Mouse (Mus musculus): ENCODE results near the gene Larp1b. TPM values are rescaled to one million over a fixed set of nuclear protein-coding genes. Genes with fewer than 3 reads are reported as not detected.
"Not testable (repeated sequence)": the region's sequence is repeated elsewhere in the genome, so short reads cannot be mapped to it uniquely, and the experiment has no call there.

The Larp1b gene
- polyA plus RNA-seq (2012; fragmentation: generic; extraction: Trizol), result 7.7 TPM
- long read RNA-seq, experiment 1, partial matches to known transcripts, result 2 of 4 reads
- long read RNA-seq, experiment 1, other reads (novel, unspliced or antisense), result 1 of 4 reads
- long read RNA-seq, experiment 2, partial matches to known transcripts, result 1 of 2 reads
- long read RNA-seq, experiment 2, other reads (novel, unspliced or antisense), result 1 of 2 reads

GRCm38 (mm10) chr3:40949170-40949902 lies at the start of gene Larp1b:
Gene Larp1b (plus strand): TSS chr3:40949828.
- Histone ChIP-seq H3K4me3 (ENCODE audit: insufficient read depth, poor library complexity, severe bottlenecking) (peak within 1 kb of the TSS; percentile 52), H3K79me2 (ENCODE audit: control insufficient read depth, insufficient read depth) (no peaks in the 10 kb centered on the region), H3K27me3 (ENCODE audit: control insufficient read depth, insufficient read depth, insufficient read length) (no peaks in the 10 kb centered on the region), H3K36me3 (ENCODE audit: control insufficient read depth, insufficient read depth) (no peaks in the 10 kb centered on the region), H3ac (ENCODE audit: control insufficient read depth, insufficient read length, low read depth) (peak within 1 kb of the TSS; percentile 92), H3K79me3 (ENCODE audit: low read depth) (peaks cover 2% of the 10 kb centered on the region)
- TF ChIP-seq MAX (IDR thresholded peaks at IDR 0.05) (peak; percentile 14), CTCF (IDR thresholded peaks at IDR 0.05; ENCODE audit: control insufficient read depth, insufficient read depth, insufficient read length) (no peak), MYOG (IDR thresholded peaks at IDR 0.05; ENCODE audit: control insufficient read depth, extremely low read depth, insufficient read length) (no peak)

- H3K27me3 ChIP-seq (ENCODE audit: control insufficient read depth, insufficient read depth, insufficient read length); H3K79me2 ChIP-seq (ENCODE audit: control insufficient read depth, insufficient read depth); H3K36me3 ChIP-seq (ENCODE audit: control insufficient read depth, insufficient read depth); H3K4me3 ChIP-seq (ENCODE audit: insufficient read depth, poor library complexity, severe bottlenecking); H3ac ChIP-seq (ENCODE audit: control insufficient read depth, insufficient read length, low read depth); H3K79me3 ChIP-seq (ENCODE audit: low read depth): not testable (repeated sequence)
These were observed 47.2 kb upstream of the Larp1b start, which contains the start of gene 1700034I23Rik for GRCm38 (mm10) chr3:40902443-40902842. Gene 1700034I23Rik (minus strand): TSS chr3:40902543.

GRCm38 (mm10) chr3:40938189-40938588 lies 11.4 kb upstream of the Larp1b start:
- Histone ChIP-seq H3K4me3 (ENCODE audit: insufficient read depth, poor library complexity, severe bottlenecking) (no peak overlapping the region), H3K79me3 (ENCODE audit: low read depth) (no peaks in the 10 kb centered on the region), H3K36me3 (ENCODE audit: control insufficient read depth, insufficient read depth) (no peaks in the 10 kb centered on the region), H3K27me3 (ENCODE audit: control insufficient read depth, insufficient read depth, insufficient read length) (no peaks in the 10 kb centered on the region), H3K79me2 (ENCODE audit: control insufficient read depth, insufficient read depth) (no peaks in the 10 kb centered on the region), H3ac (ENCODE audit: control insufficient read depth, insufficient read length, low read depth) (no peak overlapping the region)
- TF ChIP-seq USF1 (IDR thresholded peaks at IDR 0.05; ENCODE audit: low read depth) (peak; percentile 12), MAX (IDR thresholded peaks at IDR 0.05) (no peak)

DNA sequence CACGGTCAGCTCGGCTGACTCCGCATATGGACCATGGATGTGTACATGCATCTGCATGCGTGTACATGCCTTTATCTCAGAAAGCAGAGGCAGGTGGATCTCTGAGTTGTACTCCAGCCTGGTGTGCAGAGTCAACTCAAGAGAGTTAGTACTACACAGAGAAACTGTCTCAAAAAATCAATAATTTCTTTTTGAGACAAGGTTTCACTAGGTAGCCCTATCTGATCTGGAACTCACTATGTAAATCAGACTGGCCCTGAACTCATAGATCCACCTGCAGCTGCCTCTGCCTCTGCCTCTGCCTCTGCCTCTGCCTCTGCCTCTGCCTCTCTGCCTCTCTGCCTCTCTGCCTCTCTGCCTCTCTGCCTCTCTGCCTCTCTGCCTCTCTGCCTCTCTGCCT lies 11.0 kb upstream of the Larp1b start:
- no peaks in the 10 kb centered on the region for H3K27me3 ChIP-seq (ENCODE audit: control insufficient read depth, insufficient read depth, insufficient read length)
- no peak overlapping the region for H3ac ChIP-seq (ENCODE audit: control insufficient read depth, insufficient read length, low read depth)
- TF ChIP-seq CEBPB (IDR thresholded peaks at IDR 0.05; ENCODE audit: low read depth), result no peak
- no peak for TF ChIP-seq MYOD1 (IDR thresholded peaks at IDR 0.05; ENCODE audit: control insufficient read depth, insufficient read length, low read depth)
- TF ChIP-seq USF1 (IDR thresholded peaks at IDR 0.05; ENCODE audit: low read depth), result no peak
- no peak for TF ChIP-seq FOSL1 (IDR thresholded peaks at IDR 0.05; ENCODE audit: insufficient read depth, low read length, poor library complexity, severe bottlenecking)
- TF ChIP-seq CTCF (IDR thresholded peaks at IDR 0.05; ENCODE audit: control insufficient read depth, insufficient read depth, insufficient read length), result no peak
- no peak for TF ChIP-seq MYOG (IDR thresholded peaks at IDR 0.05; ENCODE audit: control insufficient read depth, extremely low read depth, insufficient read length)
- no peak for TF ChIP-seq MAX (IDR thresholded peaks at IDR 0.05)
- H3K79me3 ChIP-seq (ENCODE audit: low read depth), result no peaks in the 10 kb centered on the region
- H3K79me2 ChIP-seq (ENCODE audit: control insufficient read depth, insufficient read depth), result no peaks in the 10 kb centered on the region
- no peak overlapping the region for H3K4me3 ChIP-seq (ENCODE audit: insufficient read depth, poor library complexity, severe bottlenecking)
- no peaks in the 10 kb centered on the region for H3K36me3 ChIP-seq (ENCODE audit: control insufficient read depth, insufficient read depth)

- H3K4me3 ChIP-seq (ENCODE audit: insufficient read depth, poor library complexity, severe bottlenecking), result no peak overlapping the region
- no peaks in the 10 kb centered on the region for H3K36me3 ChIP-seq (ENCODE audit: control insufficient read depth, insufficient read depth)
- no peaks in the 10 kb centered on the region for H3K79me3 ChIP-seq (ENCODE audit: low read depth)
- H3K79me2 ChIP-seq (ENCODE audit: control insufficient read depth, insufficient read depth), result no peaks in the 10 kb centered on the region
- no peaks in the 10 kb centered on the region for H3K27me3 ChIP-seq (ENCODE audit: control insufficient read depth, insufficient read depth, insufficient read length)
- TF ChIP-seq MYOD1 (IDR thresholded peaks at IDR 0.05; ENCODE audit: control insufficient read depth, insufficient read length, low read depth), result no peak
- no peak for TF ChIP-seq USF1 (IDR thresholded peaks at IDR 0.05; ENCODE audit: low read depth)
- TF ChIP-seq FOSL1 (IDR thresholded peaks at IDR 0.05; ENCODE audit: insufficient read depth, low read length, poor library complexity, severe bottlenecking), result no peak
- no peak for TF ChIP-seq MAX (IDR thresholded peaks at IDR 0.05)
- no peak for TF ChIP-seq CEBPB (IDR thresholded peaks at IDR 0.05; ENCODE audit: low read depth)
- no peak for TF ChIP-seq CTCF (IDR thresholded peaks at IDR 0.05; ENCODE audit: control insufficient read depth, insufficient read depth, insufficient read length)
- TF ChIP-seq MYOG (IDR thresholded peaks at IDR 0.05; ENCODE audit: control insufficient read depth, extremely low read depth, insufficient read length), result no peak
- H3ac ChIP-seq (ENCODE audit: control insufficient read depth, insufficient read length, low read depth), result no peak overlapping the region
These were observed 10.6 kb upstream of the Larp1b start for GRCm38 (mm10) chr3:40939019-40939418.

DNA sequence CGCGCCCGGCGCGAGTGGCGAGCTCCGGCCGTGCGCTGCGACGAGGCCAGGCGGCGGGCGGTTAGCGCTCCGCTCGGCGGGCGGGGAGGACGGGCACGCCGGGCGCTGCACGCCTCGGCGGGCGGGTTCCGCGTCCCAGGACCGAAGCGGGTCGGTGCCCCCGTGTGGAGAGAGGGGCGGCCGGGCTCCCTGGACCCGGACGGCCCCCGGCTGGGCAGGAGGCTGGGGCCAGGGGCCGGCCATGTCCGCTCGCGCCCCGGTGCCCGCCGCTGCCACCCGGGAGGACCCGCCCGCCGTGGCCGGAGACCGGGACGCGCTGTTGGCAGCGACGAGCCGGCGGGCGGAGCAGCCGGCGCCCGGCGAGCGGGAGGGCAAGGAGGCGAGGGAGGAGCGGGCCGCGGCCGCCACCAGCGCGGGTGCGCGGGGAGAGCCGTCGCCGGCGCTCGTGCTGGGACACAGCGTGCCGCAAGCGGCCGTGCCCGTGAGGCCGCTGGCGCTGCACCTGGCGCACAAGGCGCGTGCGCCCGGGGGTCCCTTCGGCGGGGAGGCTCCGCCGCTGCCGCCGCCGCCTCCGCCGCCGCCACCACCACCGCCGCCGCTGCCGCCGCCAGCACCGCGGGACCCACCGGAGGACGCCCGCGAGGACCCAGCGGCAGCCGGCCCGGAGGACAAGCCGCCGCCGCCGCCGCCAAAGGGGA lies 424 bp downstream of the Larp1b start:
- Histone ChIP-seq H3K79me2 (ENCODE audit: control insufficient read depth, insufficient read depth) (no peaks in the 10 kb centered on the region), H3ac (ENCODE audit: control insufficient read depth, insufficient read length, low read depth) (peak overlapping the region; percentile 92), H3K4me3 (ENCODE audit: insufficient read depth, poor library complexity, severe bottlenecking) (peak overlapping the region; percentile 52), H3K79me3 (ENCODE audit: low read depth) (peaks cover 2% of the 10 kb centered on the region), H3K27me3 (ENCODE audit: control insufficient read depth, insufficient read depth, insufficient read length) (no peaks in the 10 kb centered on the region), H3K36me3 (ENCODE audit: control insufficient read depth, insufficient read depth) (no peaks in the 10 kb centered on the region)
- no peak for TF ChIP-seq FOSL1 (IDR thresholded peaks at IDR 0.05; ENCODE audit: insufficient read depth, low read length, poor library complexity, severe bottlenecking)
- no peak for TF ChIP-seq USF1 (IDR thresholded peaks at IDR 0.05; ENCODE audit: low read depth)
- no peak for TF ChIP-seq MYOG (IDR thresholded peaks at IDR 0.05; ENCODE audit: control insufficient read depth, extremely low read depth, insufficient read length)
- TF ChIP-seq CTCF (IDR thresholded peaks at IDR 0.05; ENCODE audit: control insufficient read depth, insufficient read depth, insufficient read length), result peak; percentile 0

Data from C2C12 (cell line).